Mouse (Mus musculus) cerebral cortex, adult 2 months (tissue): ENCODE results near the gene S1pr4.

Experiments
- WGBS: fragments of 180-500 bp; shearing (Covaris S2); methylation state at CpG from one replicate; pipeline ENCODE4 v1.1.7; 2018; 5-methylcytosine and 5-hydroxymethylcytosine counted together

Gene S1pr4

DNA sequence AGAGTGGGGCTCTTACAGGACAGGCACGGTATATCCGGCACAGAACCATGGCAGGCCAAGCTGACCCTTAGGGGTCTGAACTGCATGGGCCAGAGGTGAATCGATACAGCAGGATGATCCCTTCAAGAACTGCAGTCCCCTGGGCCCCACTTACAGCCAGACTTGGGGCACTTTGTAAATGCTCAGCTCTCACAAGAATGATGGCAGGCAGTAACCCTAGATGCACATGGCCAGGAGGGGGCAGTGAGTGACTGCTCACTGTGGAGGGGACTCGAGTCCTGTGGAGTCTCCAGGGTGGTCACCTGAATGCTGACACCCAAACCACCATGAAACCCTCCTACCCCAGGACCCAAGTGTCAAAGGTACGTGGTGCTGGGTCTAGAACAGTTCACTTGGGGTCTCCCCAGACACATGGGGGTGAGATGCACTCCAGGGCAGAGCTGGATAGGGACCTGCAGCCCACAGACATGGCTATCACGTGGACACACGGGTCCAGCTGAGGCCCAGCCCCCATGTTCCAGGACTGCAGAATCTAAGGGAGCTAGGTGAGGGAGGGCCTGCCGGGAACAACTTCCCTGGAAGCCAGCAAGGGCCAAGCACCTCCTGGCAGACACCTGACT, 6.2 kb downstream of the S1pr4 start:
- 77% methylated on average over 8 of the region's 8 CpGs for WGBS

DNA sequence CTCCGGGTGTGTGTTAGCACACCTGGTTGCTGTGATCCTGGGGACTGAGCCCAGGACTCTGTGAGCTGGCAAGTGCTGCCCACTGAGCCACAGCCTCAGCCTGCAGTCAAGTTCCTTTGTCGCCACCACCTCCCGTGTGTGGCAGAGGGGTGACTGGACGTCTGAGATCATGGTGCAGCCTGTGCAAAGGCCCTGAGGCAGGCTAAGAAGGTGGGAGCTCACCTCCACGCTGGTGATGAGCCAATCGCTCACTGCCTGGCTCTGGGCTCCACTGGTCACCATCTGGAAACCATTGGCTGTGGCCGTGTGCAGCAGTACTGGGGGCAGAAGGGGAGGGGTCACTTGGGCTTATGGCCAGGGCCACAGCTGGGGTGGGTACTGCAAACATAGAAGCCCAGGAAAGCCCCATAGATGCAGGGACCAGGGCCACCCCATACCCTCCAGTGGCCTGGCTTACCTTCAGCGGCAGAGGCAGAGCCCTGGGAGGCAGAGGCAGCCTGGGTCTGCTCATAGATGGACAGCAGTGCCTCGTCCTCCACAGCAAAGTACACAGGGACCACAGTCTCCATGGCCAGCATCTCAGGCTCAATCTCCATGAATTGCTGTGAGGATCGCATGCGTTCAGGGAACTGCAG, 7.2 kb downstream of the S1pr4 start:
- 89% methylated on average over 11 of the region's 11 CpGs for whole genome bisulfite sequencing

GRCm38 (mm10) chr10:81491018-81491417, 8.9 kb downstream of the S1pr4 start:
- WGBS: 93% methylated on average over 9 of the region's 9 CpGs

DNA sequence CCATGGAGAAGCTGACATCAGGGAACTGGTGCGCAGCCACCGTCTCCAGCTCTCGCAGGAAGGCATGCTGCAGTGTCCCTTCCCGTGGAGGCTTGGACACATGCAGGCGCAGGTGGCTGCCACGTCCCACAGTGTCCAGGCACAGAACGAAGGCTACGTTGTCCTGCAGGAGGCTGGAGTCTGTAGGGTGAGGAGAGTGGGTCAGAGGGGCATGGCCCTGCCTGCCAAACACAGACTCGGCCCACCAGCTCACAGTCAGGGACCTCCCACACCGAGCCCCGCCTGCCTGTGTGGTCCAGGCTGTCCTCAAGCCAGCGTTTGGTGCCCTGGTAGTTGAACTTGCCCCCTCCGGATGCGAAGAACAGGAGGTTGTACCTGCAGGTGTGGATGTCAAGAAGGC, 10.0 kb downstream of the S1pr4 start:
- 79% methylated on average over 14 of the region's 14 CpGs for WGBS

- 73% methylated on average over 11 of the region's 11 CpGs for WGBS
Observed at GRCm38 (mm10) chr10:81488081-81488480, 11.9 kb downstream of the S1pr4 start.

- WGBS: 88% methylated on average over 10 of the region's 10 CpGs
Observed at GRCm38 (mm10) chr10:81486496-81486895, 13.4 kb downstream of the S1pr4 start.

- 63% methylated on average over 7 of the region's 7 CpGs for WGBS
Observed at GRCm38 (mm10) chr10:81485479-81486018, 14.4 kb downstream of the S1pr4 start.

DNA sequence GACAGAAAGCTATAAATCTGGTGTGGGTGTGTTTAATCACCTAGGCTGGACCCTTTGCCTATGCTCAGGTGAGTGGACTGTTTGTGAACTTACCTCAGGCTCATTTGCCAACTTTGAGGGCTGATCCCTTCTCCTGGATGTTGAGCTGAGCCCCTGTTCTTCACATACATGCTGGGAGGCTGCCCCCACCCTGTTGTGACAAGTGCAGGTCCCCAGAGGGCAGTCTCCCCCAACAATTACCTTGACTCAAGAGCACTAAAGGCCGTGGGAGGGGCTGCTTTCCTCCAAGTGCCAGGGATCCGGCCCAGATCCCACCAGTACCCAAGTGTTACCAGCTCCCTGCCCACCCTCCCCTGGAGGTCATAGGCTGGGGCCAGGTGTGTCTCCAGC, 14.9 kb downstream of the S1pr4 start:
- WGBS: 14% methylated on average over 2 of the region's 2 CpGs

DNA sequence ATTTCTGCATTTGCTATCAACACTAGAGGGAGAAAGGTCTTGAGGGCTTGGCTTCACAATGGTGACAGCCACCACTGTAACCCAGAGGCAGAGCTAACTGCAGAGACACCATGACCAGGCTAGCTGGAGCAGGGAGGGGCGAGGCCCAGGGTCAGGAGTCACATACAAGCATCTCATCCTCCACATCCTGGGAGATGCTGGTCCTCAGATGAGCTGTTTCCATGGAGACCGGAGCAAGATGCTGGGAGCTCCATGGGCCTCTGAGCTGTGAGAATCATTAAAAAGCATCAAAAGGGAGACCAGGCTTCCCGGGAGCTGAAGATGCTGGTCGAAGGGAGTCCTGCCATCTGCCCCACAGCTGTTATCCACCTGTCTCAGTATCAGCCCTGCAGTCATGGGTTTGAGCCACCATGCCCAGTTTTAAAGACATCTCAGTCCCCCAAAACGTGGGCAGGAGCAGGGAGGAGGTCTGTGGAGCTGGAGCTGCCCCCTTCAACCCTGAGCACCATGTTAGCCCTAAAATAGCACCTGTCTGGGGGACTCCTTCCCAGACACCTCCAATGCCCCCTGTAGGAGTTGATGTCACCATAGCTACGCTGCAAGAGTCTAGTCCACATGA, 15.4 kb downstream of the S1pr4 start:
- 37% methylated on average over 6 of the region's 6 CpGs for WGBS

- WGBS: 8% methylated on average over 9 of the region's 9 CpGs
Observed at GRCm38 (mm10) chr10:81483983-81484382, 15.9 kb downstream of the S1pr4 start.

- WGBS: under 1% methylated on average over 36 of the region's 36 CpGs
Observed at GRCm38 (mm10) chr10:81482533-81482889, 17.4 kb downstream of the S1pr4 start, which contains the start of gene Celf5. Gene Celf5, minus strand, starts transcription at chr10:81482709.

- 2% methylated on average over 35 of the region's 35 CpGs for WGBS
Observed at GRCm38 (mm10) chr10:81481605-81482532, 18.1 kb downstream of the S1pr4 start.

GRCm38 (mm10) chr10:81474461-81474860, 25.5 kb downstream of the S1pr4 start:
- 60% methylated on average over 10 of the region's 10 CpGs for WGBS

DNA sequence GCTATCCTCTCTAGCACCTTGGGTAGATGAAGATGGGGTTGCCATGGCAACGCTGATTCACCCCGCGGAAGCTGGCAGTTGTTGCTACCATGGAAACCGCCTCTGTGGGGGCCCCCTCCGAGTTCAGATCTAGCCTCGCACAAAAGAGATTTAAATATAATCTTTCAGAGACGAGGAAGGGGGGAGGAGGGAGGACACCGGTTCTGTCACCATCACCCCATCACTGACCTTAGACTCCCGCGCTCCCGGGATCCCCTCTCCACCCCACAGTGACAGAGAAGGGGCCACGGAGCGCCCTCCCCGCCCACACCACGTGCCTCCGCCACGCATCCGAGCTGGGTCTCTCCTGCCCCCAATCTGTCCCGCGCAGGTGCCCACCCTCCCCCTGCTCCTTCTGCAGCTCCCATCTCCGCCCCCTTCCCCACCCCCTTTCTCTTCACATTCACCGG, 26.9 kb downstream of the S1pr4 start:
- WGBS: 3% methylated on average over 20 of the region's 22 CpGs

DNA sequence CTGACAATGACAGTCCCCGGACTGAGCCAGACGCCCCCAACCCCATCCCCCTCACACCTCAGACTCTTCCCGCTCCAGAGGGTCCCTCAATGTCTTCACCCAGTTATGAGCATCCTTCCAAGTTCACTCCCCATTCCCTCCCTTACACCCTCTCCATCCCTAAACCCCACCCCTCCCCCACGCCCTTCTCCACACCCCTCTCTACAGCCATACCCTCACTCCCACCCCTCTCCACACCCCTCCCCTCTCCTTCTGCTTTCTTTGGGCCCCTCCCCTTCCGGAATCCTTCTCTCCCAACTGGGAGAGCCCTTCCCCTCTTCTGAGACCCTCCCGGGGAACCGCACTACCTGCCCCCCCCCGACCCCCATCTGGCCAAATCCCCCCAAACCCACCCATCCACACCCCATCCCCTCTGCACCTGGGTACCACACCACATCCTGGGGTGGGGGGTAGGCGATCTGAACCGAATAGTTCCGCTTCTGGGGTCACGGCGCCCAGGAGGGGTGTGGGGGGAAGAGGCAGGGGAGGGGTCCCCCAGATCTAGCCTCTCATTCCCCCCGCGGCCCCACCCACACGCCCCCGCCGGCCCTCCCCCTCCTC, 27.4 kb downstream of the S1pr4 start:
- WGBS: 2% methylated on average over 17 of the region's 18 CpGs

DNA sequence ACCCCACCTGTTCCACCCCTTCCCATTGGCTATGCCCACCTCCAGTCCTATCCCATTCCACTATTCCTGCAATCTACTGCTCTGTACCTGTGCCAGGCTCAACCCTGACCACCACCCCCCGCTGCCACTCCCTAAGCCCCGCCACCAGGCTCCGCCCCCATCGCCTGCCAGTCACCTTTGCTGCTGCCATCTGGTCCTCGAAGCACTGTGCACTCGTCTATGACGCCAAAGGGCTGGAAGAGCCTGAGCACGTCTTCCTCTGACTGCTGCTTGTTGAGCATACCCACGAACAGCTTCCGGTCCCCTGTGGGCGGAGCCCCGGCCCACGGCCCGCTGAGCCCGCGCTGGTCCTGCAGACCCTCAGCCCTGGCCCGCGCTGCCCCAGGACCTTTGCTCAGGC, 29.5 kb downstream of the S1pr4 start:
- 31% methylated on average over 18 of the region's 18 CpGs for WGBS

GRCm38 (mm10) chr10:81469253-81469652, 30.7 kb downstream of the S1pr4 start:
- WGBS: 38% methylated on average over 5 of the region's 5 CpGs

GRCm38 (mm10) chr10:81467670-81468235, 32.2 kb downstream of the S1pr4 start:
- 52% methylated on average over 16 of the region's 16 CpGs for WGBS

DNA sequence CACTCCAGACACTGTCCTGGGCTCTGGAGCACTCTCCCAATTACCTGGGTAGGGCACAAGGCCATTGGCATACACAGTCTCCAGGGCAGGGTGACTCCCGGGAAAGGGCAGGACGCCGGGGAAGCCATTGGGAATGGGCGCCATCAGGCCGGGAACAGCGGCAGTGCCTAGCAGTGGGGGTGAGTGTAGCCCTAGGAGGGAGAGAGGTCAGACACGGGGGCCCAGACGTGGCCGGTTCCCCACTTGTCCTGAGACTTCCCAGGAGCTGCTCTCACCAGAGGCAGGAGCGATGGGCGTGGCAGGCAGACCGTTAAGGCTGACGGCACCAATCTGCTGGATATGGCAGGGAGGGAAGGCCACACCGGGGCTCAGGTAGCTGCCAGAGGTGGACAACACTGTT, 33.1 kb downstream of the S1pr4 start:
- WGBS: 76% methylated on average over 14 of the region's 14 CpGs

GRCm38 (mm10) chr10:81466066-81466465, 33.9 kb downstream of the S1pr4 start:
- WGBS: 57% methylated on average over 2 of the region's 2 CpGs

- 17% methylated on average over 5 of the region's 5 CpGs for WGBS
Observed at GRCm38 (mm10) chr10:81465265-81465645, 34.7 kb downstream of the S1pr4 start.
